Mouse (Mus musculus) megakaryocyte, embryonic 14.5 days (primary cell): ENCODE results near the gene Thop1. TPM values are rescaled to one million over a fixed set of nuclear protein-coding genes. Genes with fewer than 3 reads are reported as not detected.

Experiments
- H3K27me3 ChIP-seq: replicated peaks from 2 replicates; pipeline ENCODE3; 2012; ENCODE audit warnings: inconsistent platforms
- H3K36me3 ChIP-seq: replicated peaks from 2 replicates; pipeline ENCODE3; 2012; ENCODE audit warnings: low read length, inconsistent platforms, mixed read lengths
- H3K4me1 ChIP-seq: 2 replicates; pipeline ENCODE4 v1.6.1; 2012; ENCODE audit warnings: inconsistent platforms
- H3K4me3 ChIP-seq: replicated peaks from 2 replicates; pipeline ENCODE3; 2012; ENCODE audit warnings: moderate library complexity, mild to moderate bottlenecking, inconsistent platforms
- H3K9me3 ChIP-seq: 2 replicates; pipeline ENCODE4 v1.6.1; 2012; ENCODE audit warnings: inconsistent platforms
- FLI1 ChIP-seq: IDR thresholded peaks from 2 replicates; pipeline ENCODE4 v1.6.1; 2012; ENCODE audit warnings: low read length, inconsistent platforms, mixed read lengths
- GATA1 ChIP-seq: IDR thresholded peaks from 3 replicates; pipeline ENCODE4 v1.6.1; 2012; ENCODE audit warnings: mixed read lengths, low read length, inconsistent platforms, borderline replicate concordance
- polyA plus RNA-seq: library from polyadenylated mRNA; stranded (reverse); fragments of >175 nt; gene quantifications from 2 replicates; pipeline ENCODE4 v1.2.3, GENCODE M21; 2012; ENCODE audit warnings: low replicate concordance; ENCODE audit not compliant: insufficient read depth

The Thop1 gene
- polyA plus RNA-seq = 62.3 and 65.0 TPM in 2 replicates

GRCm38 (mm10) chr10:81069836-81070235 lies at the start of gene Thop1:
Gene Thop1 (plus strand): TSS chr10:81070035.
- Histone ChIP-seq H3K4me3 (peak within 1 kb of the TSS; percentile 95), H3K27me3 (no peaks in the 10 kb centered on the region), H3K36me3 (peaks cover 33% of the 10 kb centered on the region), H3K4me1 (peaks cover 59% of the 10 kb centered on the region), H3K9me3 (no peaks in the 10 kb centered on the region)
- no peak for TF ChIP-seq FLI1
- no peak for TF ChIP-seq GATA1

DNA sequence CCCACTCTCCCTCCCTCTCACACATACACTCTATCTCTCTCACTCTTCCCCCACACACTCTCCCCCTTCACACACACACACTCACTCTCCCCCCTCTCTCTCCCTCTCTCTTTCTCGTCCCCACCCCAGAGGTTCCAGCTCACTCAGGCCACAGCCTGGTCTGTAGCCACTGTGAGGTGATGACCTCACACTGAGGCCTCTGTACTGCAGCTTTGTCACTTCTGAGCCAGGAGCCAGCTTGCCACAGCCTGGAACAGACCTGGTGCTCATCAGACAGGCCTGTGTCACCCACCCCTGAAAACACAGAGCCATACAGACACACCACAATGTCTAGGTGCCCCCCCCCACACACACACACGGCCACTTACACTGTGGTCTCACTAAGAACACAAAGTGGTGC lies 49.6 kb upstream of the Thop1 start:
- Histone ChIP-seq H3K4me1 (peaks cover 36% of the 10 kb centered on the region), H3K36me3 (no peaks in the 10 kb centered on the region), H3K27me3 (peaks cover 55% of the 10 kb centered on the region), H3K4me3 (no peak overlapping the region), H3K9me3 (peaks cover 7% of the 10 kb centered on the region)
- no peak for TF ChIP-seq GATA1
- no peak for TF ChIP-seq FLI1

DNA sequence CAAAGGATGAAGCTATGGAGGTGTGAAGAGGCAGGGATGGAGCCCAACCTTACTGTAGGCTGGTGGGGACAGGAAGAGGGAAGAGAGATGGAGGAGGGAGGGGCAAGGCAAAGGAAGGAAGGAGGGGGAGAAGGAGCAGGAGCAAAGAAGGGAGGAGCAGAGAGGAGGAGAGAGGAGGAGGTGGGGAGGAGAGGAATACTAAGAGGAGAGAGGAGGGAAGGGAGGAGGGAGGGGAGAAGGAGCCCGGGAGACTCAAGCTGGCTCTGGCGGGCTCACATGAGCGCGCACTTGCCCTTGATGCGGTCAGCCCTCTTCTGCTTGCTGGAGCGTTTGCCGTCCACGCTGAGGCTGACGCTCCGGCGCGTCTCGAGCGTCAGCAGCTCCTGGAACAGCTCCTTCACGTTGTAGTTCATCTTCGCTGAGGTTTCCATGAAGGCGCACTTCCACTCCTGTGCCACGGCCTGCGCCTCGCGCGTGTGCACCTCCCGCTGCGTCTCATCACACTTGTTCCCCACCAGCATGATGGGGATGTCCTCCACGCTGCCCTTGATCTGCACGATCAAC lies 48.2 kb upstream of the Thop1 start:
- peaks cover 64% of the 10 kb centered on the region for H3K27me3 ChIP-seq
- no peak for TF ChIP-seq FLI1
- TF ChIP-seq GATA1 = no peak
- peaks cover 7% of the 10 kb centered on the region for H3K9me3 ChIP-seq
- H3K4me3 ChIP-seq = peak overlapping the region; percentile 83
- peaks cover 30% of the 10 kb centered on the region for H3K4me1 ChIP-seq
- no peaks in the 10 kb centered on the region for H3K36me3 ChIP-seq

DNA sequence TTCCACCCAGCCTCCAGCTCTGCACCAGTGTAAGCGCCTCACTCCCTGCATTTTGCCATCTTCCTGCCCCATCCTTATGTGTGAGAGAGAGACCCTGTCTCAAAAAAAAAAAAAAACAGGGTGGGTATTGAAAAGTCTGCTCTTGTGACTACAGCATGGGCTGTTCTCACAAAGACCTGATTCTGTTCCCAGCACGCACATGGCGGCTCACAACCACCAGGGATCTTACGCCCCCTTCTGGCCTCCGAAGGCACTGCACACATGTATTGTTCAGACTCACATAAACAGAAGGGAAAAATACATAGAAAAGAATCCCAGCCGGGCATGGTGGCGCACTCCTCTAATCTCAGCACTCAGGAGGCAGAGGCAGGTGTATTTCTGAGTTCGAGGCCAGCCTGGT lies 47.1 kb upstream of the Thop1 start:
- peaks cover 69% of the 10 kb centered on the region for H3K27me3 ChIP-seq

DNA sequence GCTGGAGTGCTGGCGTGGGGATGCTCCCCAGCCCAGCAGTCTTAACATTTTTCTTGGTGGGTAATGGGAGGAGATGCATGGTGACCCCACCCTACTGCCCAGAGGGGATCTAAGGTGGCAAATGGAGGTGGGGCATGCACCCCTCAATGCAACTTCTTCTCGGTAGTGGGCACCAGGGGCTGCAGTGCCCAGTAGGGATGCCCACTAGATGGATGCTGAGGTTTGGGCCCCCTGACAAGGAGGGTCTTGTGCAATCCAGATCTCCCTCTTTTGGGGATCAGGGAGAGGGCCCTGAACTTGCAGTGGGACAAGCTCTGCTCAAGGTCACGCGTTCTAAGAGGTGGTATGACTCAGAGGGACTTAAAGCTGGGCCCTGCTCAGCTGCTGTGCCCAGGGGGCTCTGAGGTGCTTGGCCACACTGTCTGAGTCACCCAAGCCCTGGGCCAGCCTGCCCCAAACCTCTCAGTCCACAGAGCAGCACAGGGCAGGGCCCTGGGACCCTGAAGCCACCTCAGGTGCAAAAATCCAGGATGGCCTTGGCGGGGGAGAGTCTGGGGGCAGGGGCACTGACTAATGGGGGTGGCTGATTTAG lies 45.4 kb upstream of the Thop1 start:
- Histone ChIP-seq H3K9me3 (peaks cover 7% of the 10 kb centered on the region), H3K27me3 (peaks cover 69% of the 10 kb centered on the region), H3K4me1 (peaks cover 36% of the 10 kb centered on the region), H3K36me3 (no peaks in the 10 kb centered on the region), H3K4me3 (no peak overlapping the region)
- TF ChIP-seq GATA1 (no peak), FLI1 (no peak)

More for the DNA sequence above, 47.1 kb upstream of the Thop1 start:
- H3K36me3 ChIP-seq = no peaks in the 10 kb centered on the region
- H3K4me3 ChIP-seq = no peak overlapping the region
- H3K9me3 ChIP-seq = peaks cover 7% of the 10 kb centered on the region
- TF ChIP-seq FLI1 (no peak), GATA1 (no peak)
- peaks cover 40% of the 10 kb centered on the region for H3K4me1 ChIP-seq

GRCm38 (mm10) chr10:81025047-81025621 lies 44.7 kb upstream of the Thop1 start:
- peaks cover 36% of the 10 kb centered on the region for H3K4me1 ChIP-seq
- H3K36me3 ChIP-seq = peaks cover 2% of the 10 kb centered on the region

DNA sequence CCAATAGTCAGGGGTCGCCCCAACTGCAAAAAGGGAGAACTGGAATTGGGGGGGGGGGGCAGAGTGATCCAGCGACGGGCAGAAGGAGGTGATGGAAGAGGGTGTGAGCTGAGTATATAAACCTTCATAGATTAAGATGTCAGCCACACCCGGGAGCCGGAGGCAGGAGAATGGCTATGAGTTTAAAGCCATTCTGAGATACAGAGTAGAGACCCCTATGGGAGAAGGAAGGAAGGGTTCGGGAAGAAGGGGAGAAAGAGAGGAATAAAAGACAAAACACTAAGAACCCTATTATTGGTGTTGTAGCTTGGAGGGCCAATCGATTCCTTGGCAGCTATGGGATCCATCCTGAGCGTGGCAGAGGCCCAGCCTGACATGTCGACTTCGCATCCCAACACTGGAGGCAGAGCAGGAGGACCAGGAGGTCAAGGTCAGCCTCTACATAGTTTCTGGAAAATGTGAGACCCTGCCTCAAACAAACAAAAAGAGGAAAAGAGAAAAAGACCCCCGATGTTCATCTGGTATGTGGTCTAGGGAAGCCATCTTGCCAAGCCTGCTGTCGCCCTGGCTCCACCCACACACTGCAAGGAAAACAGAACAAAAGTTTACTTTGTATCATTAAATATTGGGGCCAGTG lies 44.1 kb upstream of the Thop1 start, which contains the start of gene Diras1:
Gene Diras1, minus strand, starts transcription at position 24 of the 637 bp plus-strand sequence.
- TF ChIP-seq FLI1 (no peak), GATA1 (no peak)
- peak within 1 kb of the TSS; percentile 59 for H3K4me3 ChIP-seq
- H3K36me3 ChIP-seq = peaks cover 8% of the 10 kb centered on the region
- peaks cover 7% of the 10 kb centered on the region for H3K9me3 ChIP-seq
- peaks cover 59% of the 10 kb centered on the region for H3K27me3 ChIP-seq
- peaks cover 36% of the 10 kb centered on the region for H3K4me1 ChIP-seq

More at GRCm38 (mm10) chr10:81025047-81025621, 44.7 kb upstream of the Thop1 start:
- peak overlapping the region; percentile 59 for H3K4me3 ChIP-seq
- H3K9me3 ChIP-seq = peaks cover 7% of the 10 kb centered on the region
- TF ChIP-seq FLI1 (no peak), GATA1 (no peak)
- peaks cover 65% of the 10 kb centered on the region for H3K27me3 ChIP-seq

- H3K27me3 ChIP-seq = peaks cover 48% of the 10 kb centered on the region
- H3K9me3 ChIP-seq = peaks cover 7% of the 10 kb centered on the region
- no peak overlapping the region for H3K4me3 ChIP-seq
- no peak for TF ChIP-seq FLI1
- no peak for TF ChIP-seq GATA1
- H3K36me3 ChIP-seq = peaks cover 19% of the 10 kb centered on the region
- peaks cover 25% of the 10 kb centered on the region for H3K4me1 ChIP-seq
Measured at GRCm38 (mm10) chr10:81026857-81027256, 43.0 kb upstream of the Thop1 start.

- Histone ChIP-seq H3K36me3 (peaks cover 22% of the 10 kb centered on the region), H3K4me1 (peaks cover 20% of the 10 kb centered on the region), H3K4me3 (no peak overlapping the region), H3K9me3 (peaks cover 6% of the 10 kb centered on the region), H3K27me3 (peaks cover 43% of the 10 kb centered on the region)
- TF ChIP-seq FLI1 (no peak), GATA1 (no peak)
Measured at GRCm38 (mm10) chr10:81027331-81027730, 42.5 kb upstream of the Thop1 start.

DNA sequence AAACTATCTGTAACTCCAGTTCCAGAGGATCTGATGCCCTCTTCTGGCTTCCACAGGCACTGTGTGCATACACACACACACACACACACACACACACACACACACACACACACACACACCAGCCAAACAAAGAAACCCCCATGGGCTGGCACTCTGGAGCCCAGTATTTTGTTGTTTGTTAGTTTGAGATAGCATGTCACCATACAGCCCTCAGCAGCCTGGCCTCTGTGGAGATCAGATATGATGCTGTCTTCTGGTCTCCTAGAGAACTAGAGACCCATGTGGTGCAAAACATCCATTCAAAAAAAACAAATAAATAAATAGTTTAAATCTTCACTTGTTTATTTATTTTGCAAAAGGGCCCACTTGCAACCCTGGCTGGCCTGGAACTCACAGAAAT lies 41.6 kb upstream of the Thop1 start:
- H3K9me3 ChIP-seq = no peaks in the 10 kb centered on the region
- TF ChIP-seq GATA1 (no peak), FLI1 (no peak)
- peaks cover 31% of the 10 kb centered on the region for H3K36me3 ChIP-seq
- H3K4me3 ChIP-seq = no peak overlapping the region
- peaks cover 18% of the 10 kb centered on the region for H3K4me1 ChIP-seq
- H3K27me3 ChIP-seq = peaks cover 36% of the 10 kb centered on the region
